Mouse (Mus musculus) testis, adult 2 months (tissue): ENCODE measurements around the gene Kcnk15.

ENCODE experiments used
- CTCF ChIP-seq: fragments of 200-500 bp; IDR thresholded peaks from 2 replicates; pipeline ENCODE4 v1.5.1; 2012; ENCODE audit warnings: low read depth, mild to moderate bottlenecking, inconsistent platforms, low read length, moderate library complexity; ENCODE audit not compliant: control insufficient read depth, insufficient read depth, insufficient replicate concordance
- POLR2A ChIP-seq: fragments of 200-500 bp; IDR thresholded peaks from 2 replicates; pipeline ENCODE4 v1.6.1; 2012; ENCODE audit warnings: low read depth, mild to moderate bottlenecking, inconsistent platforms, low read length, moderate library complexity; ENCODE audit not compliant: control insufficient read depth

GRCm38 (mm10) chr2:163897988-163898535 lies 44.6 kb downstream of the Kcnk15 start:
- TF ChIP-seq CTCF (no peak), POLR2A (no peak)
